Mouse (Mus musculus) CH12.LX (cell line): ENCODE measurements around the gene Chtop. TPM values are rescaled to one million over a fixed set of nuclear protein-coding genes. Genes with fewer than 3 reads are reported as not detected.
A peak's percentile ranks its signal among the peaks of the same experiment; 100 is the strongest.

Experiments
- DNase-seq: peaks from one replicate; pipeline ENCODE4 v3.0.0-alpha.2; 2013; ENCODE audit errors: extremely low read depth
- H3K27ac ChIP-seq: 2 replicates; pipeline ENCODE4 v1.5.1; 2012; ENCODE audit warnings: low read depth, mild to moderate bottlenecking, control low read depth, moderate library complexity; ENCODE audit not compliant: insufficient read depth
- H3K27me3 ChIP-seq: replicated peaks from 2 replicates; pipeline ENCODE3; 2012; ENCODE audit warnings: inconsistent platforms
- H3K36me3 ChIP-seq, 2 experiments: replicated peaks in 1 of 2; 2 replicates each; pipeline versions ENCODE3 to v1.6.1; 2012; ENCODE audit warnings: inconsistent platforms in 1 of 2, low read length in 1 of 2, mild to moderate bottlenecking in 1 of 2, mixed read lengths in 1 of 2, moderate library complexity in 1 of 2; ENCODE audit not compliant: control insufficient read depth in 1 of 2, insufficient read depth in 1 of 2
- H3K4me1 ChIP-seq, 2 experiments: 2 replicates each; pipeline ENCODE4 v1.6.1; 2012; ENCODE audit warnings: inconsistent platforms in 1 of 2, moderate library complexity in 1 of 2; ENCODE audit not compliant: insufficient read depth in 2 of 2, control insufficient read depth in 1 of 2
- H3K4me2 ChIP-seq: 2 replicates; pipeline ENCODE4 v1.6.1; 2012; ENCODE audit warnings: low read depth, mild to moderate bottlenecking, control low read depth; ENCODE audit not compliant: poor library complexity, insufficient read depth, severe bottlenecking
- H3K4me3 ChIP-seq, 3 experiments: fragments of 150-350 bp in 1 of 3; sonication (generic) in 1 of 3; replicated peaks in 1 of 3; 2 replicates each; pipeline versions ENCODE3 to v1.5.1; 2011 to 2012; ENCODE audit warnings: low read depth in 2 of 3, low read length in 2 of 3, mild to moderate bottlenecking in 2 of 3, moderate library complexity in 2 of 3, control low read depth in 1 of 3, improper control_type of control experiment in 1 of 3, inconsistent platforms in 1 of 3, mixed read lengths in 1 of 3; ENCODE audit not compliant: poor library complexity in 1 of 3
- H3K79me2 ChIP-seq: replicated peaks from 2 replicates; pipeline ENCODE4 v1.6.1; 2012; ENCODE audit warnings: mild to moderate bottlenecking, moderate library complexity; ENCODE audit not compliant: control insufficient read depth, poor library complexity, insufficient read depth, severe bottlenecking; ENCODE audit errors: extremely low read depth
- H3K9ac ChIP-seq: 2 replicates; pipeline ENCODE4 v1.6.1; 2012; ENCODE audit warnings: low read depth, mild to moderate bottlenecking, control low read depth, moderate library complexity; ENCODE audit not compliant: insufficient read depth
- H3K9me3 ChIP-seq: replicated peaks from 2 replicates; pipeline ENCODE3; 2012; ENCODE audit warnings: low read length, inconsistent platforms, mixed read lengths
- CTCF ChIP-seq, 2 experiments: IDR thresholded peaks in 1 of 2; conservative IDR thresholded peaks in 1 of 2; 2 replicates each; pipeline ENCODE4 v1.5.1; 2011 to 2012; ENCODE audit warnings: low read depth in 2 of 2, low read length in 2 of 2, improper control_type of control experiment in 1 of 2, inconsistent platforms in 1 of 2, mild to moderate bottlenecking in 1 of 2, moderate library complexity in 1 of 2
- EP300 ChIP-seq: IDR thresholded peaks from 2 replicates; pipeline ENCODE4 v1.6.1; 2011; ENCODE audit warnings: low read length, improper control_type of control experiment
- JUN ChIP-seq: IDR thresholded peaks from 2 replicates; pipeline ENCODE4 v1.6.1; 2011; ENCODE audit warnings: low read depth, mild to moderate bottlenecking, low read length, improper control_type of control experiment, moderate library complexity; ENCODE audit not compliant: insufficient read depth
- MYC ChIP-seq: IDR thresholded peaks from 2 replicates; pipeline ENCODE4 v1.6.1; 2011; ENCODE audit warnings: low read depth, mild to moderate bottlenecking, improper control_type of control experiment, low read length
- NELFE ChIP-seq: IDR thresholded peaks from 2 replicates; pipeline ENCODE4 v1.6.1; 2011; ENCODE audit warnings: low read depth, low read length, improper control_type of control experiment
- NRF1 ChIP-seq: IDR thresholded peaks from 2 replicates; pipeline ENCODE4 v1.6.1; 2014; ENCODE audit warnings: low read depth, mild to moderate bottlenecking, inconsistent platforms, low read length, improper control_type of control experiment, moderate library complexity
- PAX5 ChIP-seq: IDR thresholded peaks from 2 replicates; pipeline ENCODE4 v1.6.1; 2012; ENCODE audit warnings: low read length, inconsistent platforms, mixed read lengths
- POLR2A ChIP-seq: IDR thresholded peaks from 2 replicates; pipeline ENCODE4 v1.6.1; 2011; ENCODE audit warnings: low read depth, mild to moderate bottlenecking, improper control_type of control experiment, low read length
- RCOR1 ChIP-seq: conservative IDR thresholded peaks from 2 replicates; pipeline ENCODE4 v1.6.1; 2012; ENCODE audit warnings: low read depth, mild to moderate bottlenecking, inconsistent platforms, low read length, improper control_type of control experiment
- SMC3 ChIP-seq: IDR thresholded peaks from 2 replicates; pipeline ENCODE4 v1.6.1; 2011; ENCODE audit warnings: low read depth, low read length, improper control_type of control experiment
- TBP ChIP-seq: conservative IDR thresholded peaks from 2 replicates; pipeline ENCODE4 v1.6.1; 2011; ENCODE audit warnings: low read depth, low read length, improper control_type of control experiment
- UBTF ChIP-seq: IDR thresholded peaks from 2 replicates; pipeline ENCODE4 v1.6.1; 2012; ENCODE audit warnings: low read depth, mild to moderate bottlenecking, inconsistent platforms, low read length, improper control_type of control experiment, moderate library complexity
- ZC3H11A ChIP-seq: IDR thresholded peaks from 2 replicates; pipeline ENCODE4 v1.6.1; 2012; ENCODE audit warnings: low read depth, mild to moderate bottlenecking, inconsistent platforms, low read length, improper control_type of control experiment
- ZNF384 ChIP-seq: IDR thresholded peaks from 2 replicates; pipeline ENCODE4 v1.6.1; 2012; ENCODE audit warnings: low read depth, low read length, improper control_type of control experiment, inconsistent platforms
- dilution Hi-C: fragments of 300-500 bp; cut with MboI; formaldehyde crosslinking; loops from 2 replicates; pipeline ENCODE4 v1.14.3; 2020; ENCODE audit warnings: low sequenced_read_pairs; ENCODE audit not compliant: extremely low pct_unique_long_range_greater_than_20kb, extremely low pct_ligation_motif_present
- in situ Hi-C: fragments of 300-500 bp; cut with MboI; formaldehyde crosslinking; loops from 3 replicates; pipeline ENCODE4 v1.14.3; 2019; ENCODE audit warnings: low sequenced_read_pairs, low pct_ligation_motif_present, low pct_unique_long_range_greater_than_20kb, mixed read lengths
- polyA plus RNA-seq: library from polyadenylated mRNA; unstranded; fragments of >175 nt; gene quantifications from 2 replicates; pipeline ENCODE4 v1.2.1, GENCODE M21; 2012; ENCODE audit warnings: low read depth; ENCODE audit not compliant: insufficient read length
- total RNA-seq, 2 experiments: library from RNA; depleted of rRNA; stranded (reverse); fragments of 300-350 nt in 1 of 2; fragments of >200 nt in 1 of 2; gene quantifications; 2 replicates each; pipeline ENCODE4 v1.2.3; 2012 to 2014

The Chtop gene
- total and polyA plus RNA-seq, 3 experiments = 88.5 to 130 (median 126) TPM

DNA sequence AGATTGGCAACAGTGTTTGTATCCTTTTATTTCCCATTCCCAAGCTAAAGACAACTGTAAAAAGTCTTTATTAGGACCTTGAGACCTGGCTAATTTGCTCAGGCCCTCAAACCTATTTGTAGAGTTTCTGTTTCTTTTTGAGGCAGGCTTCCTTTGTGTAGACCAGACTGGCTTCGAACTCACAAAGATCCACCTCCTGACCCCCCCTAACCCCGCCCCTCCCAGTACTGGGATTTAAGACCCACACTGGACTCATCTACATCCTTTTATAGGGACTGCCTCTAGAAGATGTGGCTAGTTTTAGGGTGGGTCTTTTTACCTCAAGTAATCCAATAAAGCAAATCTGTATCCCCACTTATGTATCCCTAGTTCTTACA lies 437 bp upstream of the Chtop start:
- in situ Hi-C loops = loop anchor here (5.0 kb wide), 1 partner anchor 103 kb away; the partner anchor contains the start of gene S100a6
- Histone ChIP-seq H3K36me3 (peaks cover 20 to 36% of the 10 kb centered on the region in 2 experiments), H3K4me2 (peak overlapping the region; percentile 73), H3K27me3 (no peaks in the 10 kb centered on the region), H3K9me3 (no peaks in the 10 kb centered on the region), H3K9ac (peak overlapping the region; percentile 50), H3K79me2 (peaks cover 32% of the 10 kb centered on the region), H3K4me1 (peaks cover 0 to 41% of the 10 kb centered on the region in 2 experiments; a peak in 2 of 4 replicates), H3K4me3 (peak overlapping the region; percentile 8 to 86 (median 78)), H3K27ac (peak overlapping the region; percentile 45)
- DNase-seq = no peak
- TF ChIP-seq NELFE (no peak), EP300 (no peak), JUN (no peak), ZNF384 (no peak), MYC (0 out of 2 replicates have a peak, but pooled peaks have one; percentile 1), SMC3 (no peak)
- dilution Hi-C loops = no loop called here

- H3K9me3 ChIP-seq = no peaks in the 10 kb centered on the region
- peak; percentile 35 for DNase-seq
- in situ Hi-C loops (loop anchor here (5.0 kb wide), 1 partner anchor 104 kb away; the partner anchor contains the start of gene S100a6), dilution Hi-C loops (no loop called here)
- no peak for TF ChIP-seq UBTF
- no peak for TF ChIP-seq RCOR1
- peak; percentile 53; the same call in 1 of the 2 replicates for TF ChIP-seq ZNF384
- TF ChIP-seq TBP = 0 out of 2 replicates have a peak, but pooled peaks have one; percentile 20
- no peak for TF ChIP-seq PAX5
- no peak for TF ChIP-seq ZC3H11A
- TF ChIP-seq CTCF (conservative IDR thresholded peaks at IDR 0.05 in 1 of 2, IDR thresholded peaks at IDR 0.05 in 1 of 2; ENCODE audit: low read depth in 2 of 2, low read length in 2 of 2) = peak in 1 of 2 experiments; percentile 34; a peak in 2 of 4 replicates
- no peak for TF ChIP-seq POLR2A
- TF ChIP-seq NRF1 = no peak
- H3K27me3 ChIP-seq = no peaks in the 10 kb centered on the region
- H3K36me3 ChIP-seq = peaks cover 24 to 49% of the 10 kb centered on the region in 2 experiments
- H3K27ac ChIP-seq = peak overlapping the region; percentile 79
- H3K4me2 ChIP-seq = peak overlapping the region; percentile 99
- peak overlapping the region; percentile 86 to 98 (median 88) for H3K4me3 ChIP-seq
- peaks cover 35% of the 10 kb centered on the region for H3K79me2 ChIP-seq
- peaks cover 0 to 39% of the 10 kb centered on the region in 2 experiments; a peak in 2 of 4 replicates for H3K4me1 ChIP-seq
- peak overlapping the region; percentile 100 for H3K9ac ChIP-seq
These were observed 880 bp downstream of the Chtop start for GRCm38 (mm10) chr3:90508287-90508949.
